In genomic region chr10:81378553-81379182, GRCm38 (mm10) we compare ENCODE assay signal across 1 mouse cellular context.
A peak's percentile ranks its signal among the peaks of the same experiment; 100 is the strongest.
TF ChIP-seq lines count a peak whose summit lies in the region.

No protein-coding gene starts in this region.

TF ChIP-seq in CH12.LX, 34 proteins besides CTCF, POLR2A, EP300 and RAD21:
- 0 out of 2 replicates have a peak, but pooled peaks have one; percentile 12 for TF ChIP-seq MYC (IDR thresholded peaks at IDR 0.05; ENCODE audit: low read depth, low read length)
- TF ChIP-seq ZMIZ1 (IDR thresholded peaks at IDR 0.05; ENCODE audit: low read depth, low read length) = peak; percentile 49
- peak; percentile 97 for TF ChIP-seq NRF1 (IDR thresholded peaks at IDR 0.05; ENCODE audit: low read depth, low read length)
- peak; percentile 91 for TF ChIP-seq TBP (conservative IDR thresholded peaks at IDR 0.05; ENCODE audit: low read depth, low read length)
- TF ChIP-seq IRF4 (IDR thresholded peaks at IDR 0.05; ENCODE audit: low read depth, low read length) = peak; percentile 69
- TF ChIP-seq MEF2A (IDR thresholded peaks at IDR 0.05; ENCODE audit: borderline replicate concordance, low read depth, low read length) = peak; percentile 29; the same call in 1 of the 2 replicates
- TF ChIP-seq JUN (IDR thresholded peaks at IDR 0.05; ENCODE audit: insufficient read depth, low read depth, low read length) = no peak
- peak; percentile 59 for TF ChIP-seq CHD2 (IDR thresholded peaks at IDR 0.05; ENCODE audit: low read length)
- no peak for TF ChIP-seq CHD1 (IDR thresholded peaks at IDR 0.05; ENCODE audit: low read depth, low read length)
- peak; percentile 72; the same call in 1 of the 2 replicates for TF ChIP-seq KAT2A (IDR thresholded peaks at IDR 0.05; ENCODE audit: insufficient replicate concordance, low read length)
- TF ChIP-seq MXI1 (IDR thresholded peaks at IDR 0.05; ENCODE audit: low read depth, low read length) = peak; percentile 95
- TF ChIP-seq SIN3A (IDR thresholded peaks at IDR 0.05; ENCODE audit: low read length) = peak; percentile 90; the same call in 1 of the 2 replicates
- no peak for TF ChIP-seq ETS1 (conservative IDR thresholded peaks at IDR 0.05; ENCODE audit: low read depth, low read length)
- peak; percentile 77 for TF ChIP-seq HCFC1 (IDR thresholded peaks at IDR 0.05; ENCODE audit: low read depth, low read length)
- peak; percentile 39 for TF ChIP-seq NELFE (IDR thresholded peaks at IDR 0.05; ENCODE audit: low read depth, low read length)
- no peak for TF ChIP-seq SMC3 (IDR thresholded peaks at IDR 0.05; ENCODE audit: low read depth, low read length)
- TF ChIP-seq MAZ (IDR thresholded peaks at IDR 0.05; ENCODE audit: low read depth, low read length) = peak; percentile 87
- TF ChIP-seq POLR2AphosphoS2 (IDR thresholded peaks at IDR 0.05; ENCODE audit: low read depth, low read length) = 0 out of 2 replicates have a peak, but pooled peaks have one; percentile 38
- no peak for TF ChIP-seq PAX5 (IDR thresholded peaks at IDR 0.05; ENCODE audit: low read length)
- TF ChIP-seq MAX (IDR thresholded peaks at IDR 0.05; ENCODE audit: low read length) = peak; percentile 59; the same call in 1 of the 2 replicates
- TF ChIP-seq ELF1 (IDR thresholded peaks at IDR 0.05; ENCODE audit: low read depth, low read length) = peak; percentile 95
- TF ChIP-seq E2F4 (IDR thresholded peaks at IDR 0.05; ENCODE audit: insufficient replicate concordance, low read depth, low read length) = 0 out of 2 replicates have a peak, but pooled peaks have one; percentile 35
